Mouse (Mus musculus): ENCODE results near the gene Dolk. TPM values are rescaled to one million over a fixed set of nuclear protein-coding genes. Genes with fewer than 3 reads are reported as not detected.

Gene Dolk
- total RNA-seq (2021) = 10 to 100 TPM; 36.0 to 36.5 TPM
- long read RNA-seq, experiment 1, transcript Dolk-201 (1 exons, 2,104 nt) = major isoform, 75 of 77 reads
- long read RNA-seq, experiment 1, partial matches to known transcripts = 0 of 77 reads
- long read RNA-seq, experiment 1, other reads (novel, unspliced or antisense) = 2 of 77 reads
- long read RNA-seq, experiment 2, transcript Dolk-201 (1 exons, 2,104 nt) = major isoform, 99 of 99 reads
- long read RNA-seq, experiment 2, partial matches to known transcripts = 0 of 99 reads
- long read RNA-seq, experiment 2, other reads (novel, unspliced or antisense) = 0 of 99 reads

- peak; percentile 97 to 98 for DNase-seq (ENCODE audit: low spot score in 2 of 2)
These were observed at the start of gene Dolk, which contains the start of gene Nup188 for GRCm38 (mm10) chr2:30286192-30287026. TSS of gene Dolk (minus strand) at chr2:30286334. TSS of gene Nup188 (plus strand) at chr2:30286397.

- no peak for DNase-seq (ENCODE audit: low spot score in 2 of 2)
These were observed 49.2 kb upstream of the Dolk start for GRCm38 (mm10) chr2:30335324-30335723.

- DNase-seq (ENCODE audit: low spot score in 2 of 2) = no peak
These were observed 42.7 kb upstream of the Dolk start for GRCm38 (mm10) chr2:30328791-30329190.

- DNase-seq (ENCODE audit: low spot score in 2 of 2) = no peak
These were observed 41.1 kb upstream of the Dolk start for GRCm38 (mm10) chr2:30327276-30327675.

GRCm38 (mm10) chr2:30325296-30325695 is 39.2 kb upstream of the Dolk start:
- no peak for DNase-seq (ENCODE audit: low spot score in 2 of 2)

GRCm38 (mm10) chr2:30323111-30323510 is 37.0 kb upstream of the Dolk start:
- DNase-seq (ENCODE audit: low spot score in 2 of 2) = no peak

GRCm38 (mm10) chr2:30319260-30319659 is 33.1 kb upstream of the Dolk start:
- no peak for DNase-seq (ENCODE audit: low spot score in 2 of 2)

- no peak for DNase-seq (ENCODE audit: low spot score in 2 of 2)
These were observed 30.8 kb upstream of the Dolk start for GRCm38 (mm10) chr2:30316955-30317354.

GRCm38 (mm10) chr2:30316136-30316535 is 30.0 kb upstream of the Dolk start:
- no peak for DNase-seq (ENCODE audit: low spot score in 2 of 2)

- DNase-seq (ENCODE audit: low spot score in 2 of 2) = no peak
These were observed 25.3 kb upstream of the Dolk start for GRCm38 (mm10) chr2:30311481-30311880.

- no peak for DNase-seq (ENCODE audit: low spot score in 2 of 2)
These were observed 23.2 kb upstream of the Dolk start for GRCm38 (mm10) chr2:30309351-30309750.

GRCm38 (mm10) chr2:30306087-30306486 is 20.0 kb upstream of the Dolk start:
- no peak for DNase-seq (ENCODE audit: low spot score in 2 of 2)

- DNase-seq (ENCODE audit: low spot score in 2 of 2) = no peak
These were observed 13.8 kb upstream of the Dolk start for GRCm38 (mm10) chr2:30299966-30300365.

- no peak for DNase-seq (ENCODE audit: low spot score in 2 of 2)
These were observed 13.4 kb upstream of the Dolk start for GRCm38 (mm10) chr2:30299525-30299924.

GRCm38 (mm10) chr2:30287027-30287373 is 866 bp upstream of the Dolk start:
- no peak for DNase-seq (ENCODE audit: low spot score in 2 of 2)

GRCm38 (mm10) chr2:30285416-30286181 is 535 bp downstream of the Dolk start:
- DNase-seq (ENCODE audit: low spot score in 2 of 2) = no peak

GRCm38 (mm10) chr2:30285004-30285403 is 1.1 kb downstream of the Dolk start:
- DNase-seq (ENCODE audit: low spot score in 2 of 2) = no peak

- no peak for DNase-seq (ENCODE audit: low spot score in 2 of 2)
These were observed 2.9 kb downstream of the Dolk start for GRCm38 (mm10) chr2:30283193-30283592.

GRCm38 (mm10) chr2:30281651-30282050 is 4.5 kb downstream of the Dolk start:
- no peak for DNase-seq (ENCODE audit: low spot score in 2 of 2)

- DNase-seq (ENCODE audit: low spot score in 2 of 2) = no peak
These were observed 5.4 kb downstream of the Dolk start, which contains the start of gene Gm28038 for GRCm38 (mm10) chr2:30280743-30281142. TSS of gene Gm28038 (plus strand) at chr2:30281043.

- no peak for DNase-seq (ENCODE audit: low spot score in 2 of 2)
These were observed 16.0 kb downstream of the Dolk start for GRCm38 (mm10) chr2:30270134-30270533.

Measured in adrenal gland, postnatal 4 days (tissue).